Mouse (Mus musculus) lung, embryonic 14.5 days (tissue): ENCODE data around the gene Psmd13. TPM values are rescaled to one million over a fixed set of nuclear protein-coding genes. Genes with fewer than 3 reads are reported as not detected.

ENCODE experiments used
- ATAC-seq: fragments of 200-750 bp; cut with Nextera tagmentation; 2 replicates; pipeline ENCODE4 v1.8.0; 2017; ENCODE audit warnings: mild to moderate bottlenecking, moderate TSS enrichment, moderate library complexity; ENCODE audit not compliant: insufficient read depth
- DNase-seq: peaks from one replicate; pipeline ENCODE4 v3.0.0-alpha.2; 2015
- H3K27ac ChIP-seq: fragments of 300-500 bp; sonication (generic); 2 replicates; pipeline ENCODE4 v1.5.1; 2014; ENCODE audit warnings: low read depth, mild to moderate bottlenecking, moderate library complexity
- H3K27me3 ChIP-seq: fragments of 300-500 bp; sonication (generic); 2 replicates; pipeline ENCODE4 v1.6.1; 2014; ENCODE audit warnings: low read length, control low read depth; ENCODE audit not compliant: insufficient read depth
- H3K36me3 ChIP-seq: fragments of 300-500 bp; sonication (generic); 2 replicates; pipeline ENCODE4 v1.6.1; 2014; ENCODE audit warnings: control low read depth; ENCODE audit not compliant: insufficient read depth
- H3K4me1 ChIP-seq: fragments of 300-500 bp; sonication (generic); 2 replicates; pipeline ENCODE4 v1.6.1; 2014; ENCODE audit warnings: antibody characterized with exemption, control low read depth; ENCODE audit not compliant: insufficient read depth
- H3K4me2 ChIP-seq: fragments of 300-500 bp; sonication (generic); 2 replicates; pipeline ENCODE4 v1.6.1; 2014; ENCODE audit warnings: mild to moderate bottlenecking
- H3K4me3 ChIP-seq: fragments of 300-500 bp; sonication (generic); 2 replicates; pipeline ENCODE4 v1.5.1; 2014; ENCODE audit warnings: low read depth, low read length
- H3K9ac ChIP-seq: fragments of 300-500 bp; sonication (generic); 2 replicates; pipeline ENCODE4 v1.6.1; 2014
- H3K9me3 ChIP-seq: fragments of 300-500 bp; sonication (generic); 2 replicates; pipeline ENCODE4 v1.6.1; 2016; ENCODE audit warnings: low read depth, low read length, control low read depth
- CTCF ChIP-seq: IDR thresholded peaks from 2 replicates; pipeline ENCODE4 v1.5.1; 2016; ENCODE audit warnings: antibody characterized with exemption, low read depth
- WGBS: fragments of 180-500 bp; shearing (Covaris S2); extraction: QIAGEN DNeasy Blood & Tissue Kit; methylation state at CpG from one replicate; pipeline ENCODE4 v1.1.7; 2014; 5-methylcytosine and 5-hydroxymethylcytosine counted together
- polyA plus RNA-seq: library from polyadenylated mRNA; unstranded; fragments of >200 nt; fragmentation: Nextera tagmentation; extraction: Ambion mirVana; gene quantifications from 2 replicates; pipeline ENCODE4 v1.2.1, GENCODE M21; 2014

Gene Psmd13
- polyA plus RNA-seq = 139 and 167 TPM in 2 replicates

DNA sequence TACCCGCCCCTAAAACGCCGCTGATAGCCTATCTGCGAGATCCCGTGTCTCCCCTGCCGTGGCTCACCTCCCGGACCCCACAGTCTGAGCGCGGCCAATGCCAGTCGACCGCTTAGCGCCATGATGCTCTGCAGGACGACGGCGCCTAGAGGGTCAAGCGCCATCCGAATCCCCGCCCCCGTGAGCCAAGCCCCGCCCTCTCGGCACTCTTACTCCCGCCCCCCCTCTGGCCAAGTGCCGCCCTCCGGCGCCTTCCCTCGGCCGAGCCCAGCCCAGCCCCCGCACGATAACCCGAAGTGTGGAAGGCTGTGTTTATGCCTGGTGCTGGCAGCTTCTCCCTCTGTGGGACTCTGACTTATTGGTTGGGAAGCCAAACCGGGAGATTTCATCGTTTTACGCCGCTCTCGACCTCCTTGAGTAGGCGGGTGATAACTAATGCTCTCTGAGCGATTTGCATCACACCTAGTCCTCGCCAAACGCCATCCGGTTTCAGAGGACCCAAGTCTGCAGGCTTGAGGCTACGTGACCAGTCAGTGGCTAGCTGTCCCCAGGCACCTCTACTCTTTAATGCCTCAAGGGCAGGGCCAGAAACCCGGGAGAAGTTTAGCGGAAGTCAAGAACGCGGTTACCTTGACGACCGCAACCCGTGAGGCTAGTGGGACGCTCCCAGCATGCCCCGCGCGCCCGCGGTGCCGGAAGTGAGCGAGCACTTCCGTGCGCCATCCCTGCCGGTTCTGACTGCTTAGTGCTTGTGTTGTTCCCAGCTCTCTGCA lies at the start of gene Psmd13, which contains the start of gene Sirt3:
Psmd13 (plus strand) TSS at position 273 of the 773 bp plus-strand sequence.
Sirt3 (minus strand) TSS at position 614 of the 773 bp plus-strand sequence.
- H3K9me3 ChIP-seq = no peaks in the 10 kb centered on the region
- peaks cover 28% of the 10 kb centered on the region for H3K36me3 ChIP-seq
- under 1% methylated on average over 59 of the region's 59 CpGs for WGBS
- no peak for TF ChIP-seq CTCF
- H3K9ac ChIP-seq = peak within 1 kb of the TSS; percentile 79
- peak; percentile 98 for DNase-seq
- peaks cover 4% of the 10 kb centered on the region; the same call in 1 of the 2 replicates for H3K4me1 ChIP-seq
- no peaks in the 10 kb centered on the region for H3K27me3 ChIP-seq
- peak within 1 kb of the TSS; percentile 88 for H3K27ac ChIP-seq
- peak within 1 kb of the TSS; percentile 89 for H3K4me3 ChIP-seq
- peak; percentile 97 for ATAC-seq
- H3K4me2 ChIP-seq = peak within 1 kb of the TSS; percentile 87

DNA sequence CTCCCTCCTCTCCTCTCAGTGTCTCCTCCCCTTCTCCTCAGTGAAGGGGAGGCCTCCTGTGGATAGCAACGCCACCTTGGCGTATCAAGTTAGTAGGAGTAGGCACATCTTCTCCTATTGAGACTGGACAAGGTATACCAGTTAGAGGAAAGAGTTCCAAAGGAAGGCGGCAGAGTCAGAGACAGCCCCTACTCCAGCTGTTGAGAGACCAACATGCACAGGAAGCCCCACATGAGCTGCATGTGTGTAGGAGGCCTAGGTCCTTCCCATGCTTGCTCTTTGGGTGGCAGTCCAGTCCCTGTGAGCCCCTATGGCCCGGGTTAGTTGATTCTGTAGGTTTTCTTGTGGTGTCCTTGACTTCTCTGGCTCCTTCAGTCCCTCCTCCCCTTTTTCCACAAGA lies 48.4 kb upstream of the Psmd13 start:
- 76% methylated on average over 4 of the region's 4 CpGs for WGBS
- no peak for DNase-seq
- Histone ChIP-seq H3K9ac (no peak overlapping the region), H3K9me3 (no peaks in the 10 kb centered on the region), H3K4me1 (no peaks in the 10 kb centered on the region), H3K27me3 (no peaks in the 10 kb centered on the region), H3K4me2 (no peak overlapping the region), H3K4me3 (no peak overlapping the region), H3K36me3 (no peaks in the 10 kb centered on the region), H3K27ac (no peak overlapping the region)
- no peak for ATAC-seq
- no peak for TF ChIP-seq CTCF

DNA sequence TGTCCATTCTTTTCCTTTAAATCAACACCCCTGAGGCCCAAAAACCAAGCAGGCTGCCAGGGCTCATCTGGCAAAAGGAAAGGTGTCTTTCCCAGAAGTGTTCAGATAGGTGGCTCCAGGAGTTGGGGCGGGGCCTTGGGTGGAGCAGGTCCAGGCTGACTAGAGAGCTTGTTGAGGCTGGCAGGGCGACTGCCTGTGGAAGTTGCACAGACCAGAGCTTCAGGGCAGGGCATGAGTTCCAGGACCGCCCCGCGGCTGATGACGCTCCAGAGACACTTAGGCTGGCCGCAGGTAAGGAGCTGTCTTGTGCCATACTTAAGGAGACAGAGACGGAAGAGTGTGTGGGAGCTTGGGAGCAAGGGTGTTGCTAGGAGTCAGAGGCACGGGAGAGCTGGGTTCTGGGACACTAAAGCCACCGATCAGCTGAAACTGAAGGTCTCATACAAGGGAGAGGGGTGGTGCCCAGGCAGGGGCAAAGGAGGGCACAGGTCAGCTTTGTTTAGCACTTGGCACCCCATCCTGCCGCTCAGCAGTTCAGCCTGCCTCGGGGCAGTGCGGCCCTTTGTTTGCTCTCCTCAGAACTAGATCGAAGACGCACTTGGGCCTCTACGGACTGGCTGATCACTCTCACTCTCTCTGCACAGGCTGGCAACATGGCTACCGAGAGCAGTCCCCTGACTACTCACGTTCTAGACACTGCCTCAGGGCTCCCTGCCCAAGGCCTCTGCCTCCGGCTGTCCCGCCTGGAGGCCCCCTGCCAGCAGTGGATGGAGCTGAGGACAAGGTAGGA lies 46.6 kb upstream of the Psmd13 start, which contains the start of gene Urah:
Urah (plus strand) TSS at position 51 of the 790 bp plus-strand sequence.
- Histone ChIP-seq H3K27me3 (no peaks in the 10 kb centered on the region), H3K9ac (no peak within 1 kb of the TSS), H3K4me1 (no peaks in the 10 kb centered on the region), H3K27ac (no peak within 1 kb of the TSS), H3K4me2 (peak within 1 kb of the TSS; percentile 13; the same call in 1 of the 2 replicates), H3K4me3 (no peak within 1 kb of the TSS), H3K9me3 (no peaks in the 10 kb centered on the region), H3K36me3 (no peaks in the 10 kb centered on the region)
- DNase-seq (peak; percentile 23), ATAC-seq (peak; percentile 72; the same call in 1 of the 2 replicates)
- TF ChIP-seq CTCF = no peak
- WGBS = 40% methylated on average over 20 of the region's 20 CpGs

- no peaks in the 10 kb centered on the region for H3K9me3 ChIP-seq
- H3K27me3 ChIP-seq = no peaks in the 10 kb centered on the region
- DNase-seq (no peak), ATAC-seq (peak; percentile 19; the same call in 1 of the 2 replicates)
- WGBS = 59% methylated on average over 2 of the region's 2 CpGs
- no peaks in the 10 kb centered on the region for H3K36me3 ChIP-seq
- H3K9ac ChIP-seq = no peak overlapping the region
- no peak overlapping the region; the same call in 1 of the 2 replicates for H3K4me2 ChIP-seq
- H3K4me3 ChIP-seq = no peak overlapping the region
- no peaks in the 10 kb centered on the region for H3K4me1 ChIP-seq
- H3K27ac ChIP-seq = no peak overlapping the region
- TF ChIP-seq CTCF = no peak
Observed at GRCm38 (mm10) chr7:140835758-140836087, 46.0 kb upstream of the Psmd13 start.

GRCm38 (mm10) chr7:140836243-140837115 lies 45.3 kb upstream of the Psmd13 start:
- no peak for DNase-seq
- no peaks in the 10 kb centered on the region for H3K36me3 ChIP-seq
- no peak overlapping the region for H3K9ac ChIP-seq
- no peak overlapping the region for H3K4me3 ChIP-seq
- H3K27ac ChIP-seq = no peak overlapping the region
- no peak for ATAC-seq
- H3K4me1 ChIP-seq = no peaks in the 10 kb centered on the region
- no peak for TF ChIP-seq CTCF
- no peaks in the 10 kb centered on the region for H3K9me3 ChIP-seq
- 67% methylated on average over 9 of the region's 9 CpGs for WGBS
- H3K27me3 ChIP-seq = peaks cover 7% of the 10 kb centered on the region; the same call in 1 of the 2 replicates
- H3K4me2 ChIP-seq = no peak overlapping the region

- no peak for DNase-seq
Observed at GRCm38 (mm10) chr7:140839556-140839955, 42.2 kb upstream of the Psmd13 start.

More at GRCm38 (mm10) chr7:140839556-140839955, 42.2 kb upstream of the Psmd13 start:
- no peaks in the 10 kb centered on the region for H3K9me3 ChIP-seq
- H3K4me2 ChIP-seq = no peak overlapping the region
- no peaks in the 10 kb centered on the region for H3K4me1 ChIP-seq
- H3K27me3 ChIP-seq = peaks cover 7% of the 10 kb centered on the region; the same call in 1 of the 2 replicates
- ATAC-seq = no peak
- no peaks in the 10 kb centered on the region for H3K36me3 ChIP-seq
- no peak overlapping the region for H3K9ac ChIP-seq
- H3K27ac ChIP-seq = no peak overlapping the region
- H3K4me3 ChIP-seq = no peak overlapping the region
- WGBS = 64% methylated on average over 5 of the region's 5 CpGs
- TF ChIP-seq CTCF = no peak
